Mouse (Mus musculus) heart, adult 2 months (tissue): Measurements from ENCODE around the gene Gpc1.

Source experiments
- CTCF ChIP-seq: fragments of 200-600 bp; IDR thresholded peaks from 2 replicates; pipeline ENCODE4 v1.8.1; 2022; ENCODE audit warnings: antibody characterized with exemption, mild to moderate bottlenecking, moderate library complexity
- EP300 ChIP-seq: fragments of 200-500 bp; IDR thresholded peaks from 2 replicates; pipeline ENCODE4 v1.6.1; 2011; ENCODE audit warnings: low read depth, low read length, control low read depth; ENCODE audit not compliant: insufficient read depth
- POLR2A ChIP-seq: fragments of 200-500 bp; IDR thresholded peaks from 2 replicates; pipeline ENCODE4 v1.6.1; 2011; ENCODE audit warnings: mild to moderate bottlenecking, low read depth, low read length, control low read depth; ENCODE audit not compliant: insufficient read depth

- TF ChIP-seq POLR2A (no peak), EP300 (0 out of 2 replicates have a peak, but pooled peaks have one; percentile 55), CTCF (no peak)
Measured at GRCm38 (mm10) chr1:92852450-92852849, 21.0 kb downstream of the Gpc1 start.
